Mouse (Mus musculus) erythroblast, embryonic 14.5 days (primary cell): ENCODE results near the gene Dapl1. TPM values are rescaled to one million over a fixed set of nuclear protein-coding genes. Genes with fewer than 3 reads are reported as not detected.

ENCODE experiments used
- H3K27me3 ChIP-seq: 2 replicates; pipeline ENCODE4 v1.6.1; 2012; ENCODE audit warnings: inconsistent platforms; ENCODE audit not compliant: control insufficient read depth
- H3K36me3 ChIP-seq: 2 replicates; pipeline ENCODE4 v1.6.1; 2012; ENCODE audit warnings: mild to moderate bottlenecking, inconsistent platforms; ENCODE audit not compliant: control insufficient read depth
- H3K4me1 ChIP-seq: 2 replicates; pipeline ENCODE4 v1.6.1; 2012; ENCODE audit warnings: inconsistent platforms; ENCODE audit not compliant: control insufficient read depth
- H3K4me3 ChIP-seq: replicated peaks from 2 replicates; pipeline ENCODE3; 2012; ENCODE audit warnings: moderate library complexity, mild to moderate bottlenecking, inconsistent platforms
- H3K9me3 ChIP-seq: 2 replicates; pipeline ENCODE4 v1.6.1; 2012; ENCODE audit warnings: low read length, inconsistent platforms, mixed read lengths; ENCODE audit not compliant: control insufficient read depth
- GATA1 ChIP-seq: IDR thresholded peaks from 2 replicates; pipeline ENCODE4 v1.6.1; 2012; ENCODE audit warnings: low read length, inconsistent platforms, mixed read lengths
- TAL1 ChIP-seq: IDR thresholded peaks from 3 replicates; pipeline ENCODE4 v1.6.1; 2012; ENCODE audit warnings: low read length, inconsistent platforms, mixed read lengths
- polyA plus RNA-seq: library from polyadenylated mRNA; stranded (reverse); fragments of >175 nt; gene quantifications from 2 replicates; pipeline ENCODE4 v1.2.3, GENCODE M21; 2012

The Dapl1 gene
- polyA plus RNA-seq, 1 experiment, result not detected

GRCm38 (mm10) chr2:59539796-59540195 lies 55.3 kb downstream of the Dapl1 start:
- Histone ChIP-seq H3K4me3 (no peak overlapping the region), H3K27me3 (no peaks in the 10 kb centered on the region), H3K36me3 (no peaks in the 10 kb centered on the region), H3K4me1 (no peaks in the 10 kb centered on the region), H3K9me3 (no peaks in the 10 kb centered on the region)
- TF ChIP-seq TAL1 (no peak), GATA1 (no peak)

DNA sequence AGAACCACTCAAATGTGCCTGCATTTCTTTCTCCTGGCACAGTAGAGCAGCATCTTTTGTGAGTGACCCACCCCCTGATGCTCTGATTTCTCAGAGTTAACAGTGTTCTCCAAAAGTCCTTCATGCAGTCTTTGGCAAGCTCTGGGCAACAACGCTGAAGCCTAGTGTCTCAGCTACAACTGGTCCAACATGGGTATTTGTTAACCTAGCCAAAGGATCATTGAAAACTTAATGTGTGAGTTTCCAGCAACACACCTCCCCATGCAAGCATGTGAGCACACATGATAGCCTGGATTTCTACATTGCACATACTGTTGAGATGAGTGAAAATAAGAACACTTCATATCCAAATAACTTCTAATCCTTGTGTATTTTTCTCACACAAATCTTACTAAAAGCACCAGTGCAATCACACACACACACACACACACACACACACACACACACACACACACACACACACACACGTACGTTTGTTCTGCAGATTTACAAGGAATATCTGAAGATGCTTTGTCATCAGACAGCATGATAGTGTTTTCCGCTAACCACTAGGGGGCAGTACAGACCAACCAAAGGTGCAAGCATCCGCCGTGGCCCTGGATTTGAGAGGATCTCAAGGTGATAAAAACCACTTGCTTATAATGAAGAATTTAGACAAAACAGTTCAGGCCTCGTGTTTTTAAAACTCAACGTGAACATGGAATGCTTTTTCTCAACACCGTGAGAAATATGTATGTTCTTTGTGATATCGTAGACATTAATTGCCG lies 56.9 kb downstream of the Dapl1 start:
- H3K4me3 ChIP-seq, result no peak overlapping the region
- no peaks in the 10 kb centered on the region for H3K9me3 ChIP-seq
- TF ChIP-seq GATA1, result no peak
- no peak for TF ChIP-seq TAL1
- H3K27me3 ChIP-seq, result no peaks in the 10 kb centered on the region
- no peaks in the 10 kb centered on the region for H3K4me1 ChIP-seq
- H3K36me3 ChIP-seq, result no peaks in the 10 kb centered on the region

DNA sequence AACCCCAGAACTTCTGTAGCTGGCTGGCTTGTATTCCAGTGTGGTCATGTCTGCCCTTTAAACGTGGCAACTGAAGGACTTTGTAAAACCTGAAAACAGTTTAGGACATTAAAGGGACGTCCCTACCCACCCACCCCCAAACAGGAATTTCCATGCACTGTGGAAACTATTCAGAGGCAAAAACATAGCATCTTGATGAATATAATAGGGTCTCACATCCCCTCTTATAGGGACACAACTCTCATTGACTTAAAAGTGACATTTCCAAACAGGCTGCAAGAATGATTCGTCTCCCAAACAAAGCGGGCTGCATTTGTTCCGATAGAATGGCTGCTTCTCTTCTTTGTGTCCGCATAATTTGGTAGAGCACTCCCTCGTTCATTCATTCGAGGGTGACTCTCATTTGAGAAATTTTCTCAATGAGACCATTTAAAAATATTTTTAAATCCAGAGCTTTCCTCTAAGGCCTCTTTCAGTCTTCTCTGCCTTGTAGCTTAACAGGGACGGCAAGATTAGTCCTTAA lies 59.2 kb downstream of the Dapl1 start:
- H3K9me3 ChIP-seq, result no peaks in the 10 kb centered on the region
- H3K4me1 ChIP-seq, result peaks cover 9% of the 10 kb centered on the region
- H3K36me3 ChIP-seq, result no peaks in the 10 kb centered on the region
- H3K27me3 ChIP-seq, result no peaks in the 10 kb centered on the region
- no peak overlapping the region for H3K4me3 ChIP-seq
- TF ChIP-seq TAL1 (no peak), GATA1 (no peak)

DNA sequence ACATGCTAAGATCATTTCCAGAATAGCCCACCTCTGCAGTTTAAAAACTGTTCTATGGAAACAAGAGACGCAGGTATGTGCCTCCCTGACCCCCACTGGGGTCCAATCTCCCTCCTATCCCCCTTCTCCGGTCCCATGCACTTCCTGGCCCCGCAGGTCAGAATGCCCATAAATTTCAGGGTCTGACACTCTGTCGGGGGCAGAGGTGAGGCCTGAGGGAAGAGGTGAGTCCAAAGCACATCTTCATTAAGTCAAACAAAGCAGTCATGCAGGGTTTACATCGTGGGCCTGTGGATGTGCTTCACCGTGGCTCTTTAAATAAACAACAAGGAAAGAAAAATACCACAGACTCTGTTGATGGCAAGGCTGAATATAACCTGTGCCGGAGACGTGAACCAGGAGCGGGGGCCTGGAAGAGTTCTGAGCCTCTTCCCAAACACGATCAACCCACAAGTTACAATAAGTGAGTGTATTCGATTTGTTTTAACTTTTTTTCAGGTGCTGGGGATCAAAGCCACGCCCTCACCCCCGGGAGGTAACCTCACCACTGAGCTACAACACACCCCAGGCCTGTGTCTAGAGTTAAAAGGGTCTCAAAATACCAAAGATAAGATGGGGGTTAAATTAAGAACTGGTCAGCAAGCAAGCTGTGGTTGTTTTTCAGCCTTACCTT lies 59.9 kb downstream of the Dapl1 start:
- no peaks in the 10 kb centered on the region for H3K27me3 ChIP-seq
- H3K9me3 ChIP-seq, result no peaks in the 10 kb centered on the region
- H3K4me1 ChIP-seq, result peaks cover 9% of the 10 kb centered on the region
- TF ChIP-seq TAL1, result no peak
- no peak for TF ChIP-seq GATA1
- no peaks in the 10 kb centered on the region for H3K36me3 ChIP-seq
- no peak overlapping the region for H3K4me3 ChIP-seq

DNA sequence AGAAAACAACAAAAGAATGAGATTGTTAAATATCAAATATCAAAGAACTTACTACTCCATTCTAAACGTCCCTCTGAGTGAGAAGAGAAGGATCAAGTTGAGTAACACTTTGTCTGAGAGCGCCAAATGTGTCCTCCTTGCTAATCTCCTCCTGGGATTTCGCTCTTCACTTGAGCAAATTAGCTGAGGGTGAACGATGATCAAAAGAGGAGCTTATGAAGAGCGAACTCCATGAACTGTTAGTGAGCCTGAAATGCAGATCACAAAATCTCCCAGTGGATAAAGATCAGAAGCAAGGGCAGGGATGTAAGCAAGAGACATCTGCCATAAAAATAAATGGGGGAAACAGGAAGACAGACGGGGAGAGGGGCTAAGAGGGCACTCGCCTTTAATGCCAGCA lies 60.5 kb downstream of the Dapl1 start:
- Histone ChIP-seq H3K27me3 (no peaks in the 10 kb centered on the region), H3K36me3 (no peaks in the 10 kb centered on the region), H3K4me1 (peaks cover 9% of the 10 kb centered on the region), H3K9me3 (no peaks in the 10 kb centered on the region), H3K4me3 (no peak overlapping the region)
- TF ChIP-seq TAL1 (no peak), GATA1 (no peak)

GRCm38 (mm10) chr2:59547369-59548099 lies 63.1 kb downstream of the Dapl1 start:
- peaks cover 9% of the 10 kb centered on the region for H3K4me1 ChIP-seq
- TF ChIP-seq TAL1, result no peak
- no peak for TF ChIP-seq GATA1
- no peaks in the 10 kb centered on the region for H3K9me3 ChIP-seq
- no peak overlapping the region for H3K4me3 ChIP-seq
- H3K36me3 ChIP-seq, result no peaks in the 10 kb centered on the region
- no peaks in the 10 kb centered on the region for H3K27me3 ChIP-seq

GRCm38 (mm10) chr2:59552784-59553183 lies 68.3 kb downstream of the Dapl1 start:
- Histone ChIP-seq H3K4me3 (no peak overlapping the region), H3K9me3 (no peaks in the 10 kb centered on the region), H3K4me1 (peaks cover 4% of the 10 kb centered on the region), H3K36me3 (no peaks in the 10 kb centered on the region), H3K27me3 (no peaks in the 10 kb centered on the region)
- TF ChIP-seq TAL1 (no peak), GATA1 (no peak)

- H3K27me3 ChIP-seq, result no peaks in the 10 kb centered on the region
- TF ChIP-seq GATA1, result no peak
- TF ChIP-seq TAL1, result no peak
- no peaks in the 10 kb centered on the region for H3K9me3 ChIP-seq
- no peak overlapping the region for H3K4me3 ChIP-seq
- H3K36me3 ChIP-seq, result no peaks in the 10 kb centered on the region
- no peaks in the 10 kb centered on the region for H3K4me1 ChIP-seq
Observed at GRCm38 (mm10) chr2:59554373-59554940, 70.0 kb downstream of the Dapl1 start.

Other genes with a start within 250 kb of the Dapl1 start
- gene Tanc1, start 127.4 kb downstream of the Dapl1 start, polyA plus RNA-seq, result 0.01 TPM in 2 replicates